29 mouse cellular contexts compared by ENCODE assay signal in genomic region chr14:54628103-54628502, GRCm38 (mm10). TPM values are rescaled to one million over a fixed set of nuclear protein-coding genes. Genes with fewer than 3 reads are reported as not detected.
A peak's percentile ranks its signal among the peaks of the same experiment; 100 is the strongest.
DNase-seq lines count a peak whose midpoint lies in the region; ATAC-seq and TF ChIP-seq lines count a peak whose summit lies in the region.
"Had no signal": no experiment of that assay in that cellular context is flagged by ENCODE, and none has a peak within 500 bp of the region (broad histone marks: within the 10 kb centered on the region; RNA-seq: fewer than 3 reads in every experiment).

No protein-coding gene starts in this region.

- no peak for TF ChIP-seq CTCF in lung, embryonic 14.5 days (IDR thresholded peaks at IDR 0.05; ENCODE audit: low read depth)
- TF ChIP-seq CTCF in thymus, adult 2 months (IDR thresholded peaks at IDR 0.05; ENCODE audit: borderline replicate concordance, control insufficient read depth, extremely low read depth, insufficient read depth, low read length, poor library complexity), result no peak

- H3K9me3 ChIP-seq in lung, embryonic 14.5 days (ENCODE audit: low read depth, low read length), result no peaks in the 10 kb centered on the region
- H3K9me3 ChIP-seq: embryonic facial prominence, embryonic 13.5 days; embryonic facial prominence, embryonic 15.5 days; forebrain, embryonic 10.5 days; forebrain, embryonic 12.5 days had no signal

- no peak overlapping the region for H3K4me3 ChIP-seq in lung, embryonic 14.5 days (ENCODE audit: low read depth, low read length)
- H3K4me3 ChIP-seq in thymus, adult 2 months (ENCODE audit: control insufficient read depth, insufficient read depth, low read length), result no peak overlapping the region
- H3K4me3 ChIP-seq: embryonic facial prominence, embryonic 13.5 days; embryonic facial prominence, embryonic 15.5 days; erythroblast, embryonic 14.5 days; forebrain, embryonic 10.5 days; forebrain, embryonic 12.5 days had no signal

- no peaks in the 10 kb centered on the region for H3K4me1 ChIP-seq in lung, embryonic 14.5 days (ENCODE audit: insufficient read depth)
- H3K4me1 ChIP-seq in thymus, adult 2 months (replicated peaks; ENCODE audit: control insufficient read depth, insufficient read depth, low read length), result no peaks in the 10 kb centered on the region
- H3K4me1 ChIP-seq: embryonic facial prominence, embryonic 15.5 days; forebrain, embryonic 12.5 days had no signal

- ATAC-seq in lung, embryonic 14.5 days (ENCODE audit: insufficient read depth), result no peak
- ATAC-seq in megakaryocyte-erythroid progenitor cell, adult 5-6 weeks (replicated peaks; ENCODE audit: low FRiP score, low TSS enrichment, poor library complexity, severe bottlenecking), result peak; percentile 23; the same call in 1 of the 2 replicates
- ATAC-seq: forebrain, embryonic 14.5 days; forebrain, embryonic 16.5 days had no signal

- H3K36me3 ChIP-seq in lung, embryonic 14.5 days (ENCODE audit: insufficient read depth), result peaks cover 30% of the 10 kb centered on the region
- peaks cover 15% of the 10 kb centered on the region for H3K36me3 ChIP-seq in thymus, adult 2 months (ENCODE audit: control insufficient read depth, insufficient read depth, low read length)

- TF ChIP-seq POLR2A in thymus, adult 2 months (IDR thresholded peaks at IDR 0.05; ENCODE audit: control insufficient read depth, extremely low read depth, insufficient read depth, low read length, poor library complexity), result no peak

- DNase-seq in lung, embryonic 14.5 days, result no peak
- DNase-seq in lung, postnatal 14 days, result no peak
- no peak for DNase-seq in thymus, adult 2 months
- DNase-seq in layer of hippocampus, adult 9-10 months (ENCODE audit: low spot score), result no peak
- DNase-seq: adrenal gland, adult 2 months; adrenal gland, postnatal 10 days; adrenal gland, postnatal 25 days; cerebellum, adult 11 months; cerebellum, adult 18-20 months; cerebellum, adult 8-10 months; cerebellum, adult 9-11 months; cerebellum, postnatal 14 days; cerebellum, postnatal 36 days; embryo, embryonic 11 days had no signal

- 68% methylated on average over 5 of the region's 5 CpGs for WGBS in lung, embryonic 14.5 days
- WGBS in thymus, adult 2 months, result 57% methylated on average over 5 of the region's 5 CpGs

- H3K9ac ChIP-seq in lung, embryonic 14.5 days, result no peak overlapping the region
- H3K9ac ChIP-seq: embryonic facial prominence, embryonic 13.5 days; embryonic facial prominence, embryonic 15.5 days; forebrain, embryonic 12.5 days had no signal

- no peak overlapping the region for H3K4me2 ChIP-seq in lung, embryonic 14.5 days
- H3K4me2 ChIP-seq: embryonic facial prominence, embryonic 13.5 days; embryonic facial prominence, embryonic 15.5 days; forebrain, embryonic 12.5 days had no signal

- 0 out of 2 replicates have a peak overlapping the region, but pooled peaks have one; percentile 18 for H3K27ac ChIP-seq in lung, embryonic 14.5 days (ENCODE audit: low read depth)
- no peak overlapping the region for H3K27ac ChIP-seq in thymus, adult 2 months (ENCODE audit: control insufficient read depth, insufficient read depth, low read length)
- H3K27ac ChIP-seq: embryonic facial prominence, embryonic 13.5 days; embryonic facial prominence, embryonic 15.5 days; forebrain, embryonic 10.5 days; forebrain, embryonic 12.5 days had no signal

- H3K27me3 ChIP-seq in lung, embryonic 14.5 days (ENCODE audit: insufficient read depth, low read length), result no peaks in the 10 kb centered on the region
- H3K27me3 ChIP-seq in thymus, adult 2 months (ENCODE audit: control insufficient read depth, insufficient read depth, low read length), result no peaks in the 10 kb centered on the region
- H3K27me3 ChIP-seq: embryonic facial prominence, embryonic 13.5 days; embryonic facial prominence, embryonic 15.5 days; forebrain, embryonic 12.5 days had no signal

RNA-seq across cellular contexts. Expression of gene Psmb11, which starts 6.9 kb away (rescaled TPM):
- polyA plus RNA-seq in lung, embryonic 14.5 days (2014; fragmentation: Nextera tagmentation; extraction: Ambion mirVana), result not detected in 2 replicates
- total RNA-seq in megakaryocyte-erythroid progenitor cell, adult 5-6 weeks (2014; fragmentation: Nextera tagmentation), result 0.45 TPM in 1 of 2 replicates, not detected in the other
- not detected in 2 replicates for total RNA-seq in megakaryocyte-erythroid progenitor cell, adult 5-6 weeks (2017)
- 67.6 and 92.4 TPM in 2 replicates for polyA plus RNA-seq in thymus, adult 2 months (2012; rRNA removed)
- total RNA-seq: adrenal gland, adult 2 months; adrenal gland, postnatal 10 days; adrenal gland, postnatal 25 days; adrenal gland, postnatal 4 days; common myeloid progenitor, adult 5-6 weeks; ES-E14; MEL had no signal
- polyA plus RNA-seq: adrenal gland, adult 2 months; embryonic facial prominence, embryonic 11.5 days; embryonic facial prominence, embryonic 13.5 days; embryonic facial prominence, embryonic 15.5 days; erythroblast, embryonic 14.5 days; forebrain, embryonic 14.5 days; forebrain, embryonic 16.5 days had no signal

RNA-seq across cellular contexts. Expression of gene Psmb5, which starts 10.3 kb away (rescaled TPM):
- polyA plus RNA-seq in lung, embryonic 14.5 days (2014; fragmentation: Nextera tagmentation; extraction: Ambion mirVana), result 374 and 393 TPM in 2 replicates
- 221 and 258 TPM in 2 replicates for total RNA-seq in megakaryocyte-erythroid progenitor cell, adult 5-6 weeks (2014; fragmentation: Nextera tagmentation)
- 39.5 and 75.5 TPM in 2 replicates for total RNA-seq in megakaryocyte-erythroid progenitor cell, adult 5-6 weeks (2017)
- 239 and 266 TPM in 2 replicates for polyA plus RNA-seq in thymus, adult 2 months (2012; rRNA removed)

RNA-seq across cellular contexts. Expression of gene Gm17606, which starts 12.6 kb away (rescaled TPM):
- polyA plus RNA-seq in lung, embryonic 14.5 days (2014; fragmentation: Nextera tagmentation; extraction: Ambion mirVana), result not detected in 2 replicates
- not detected in 2 replicates for total RNA-seq in megakaryocyte-erythroid progenitor cell, adult 5-6 weeks (2014; fragmentation: Nextera tagmentation)
- total RNA-seq in megakaryocyte-erythroid progenitor cell, adult 5-6 weeks (2017), result not detected in 2 replicates
- not detected in 2 replicates for polyA plus RNA-seq in thymus, adult 2 months (2012; rRNA removed)
- total RNA-seq: adrenal gland, adult 2 months; adrenal gland, postnatal 10 days; adrenal gland, postnatal 25 days; adrenal gland, postnatal 4 days; common myeloid progenitor, adult 5-6 weeks; ES-E14; MEL had no signal
- polyA plus RNA-seq: adrenal gland, adult 2 months; brain, embryonic 14.5 days; C2C12; embryonic facial prominence, embryonic 11.5 days; embryonic facial prominence, embryonic 13.5 days; embryonic facial prominence, embryonic 15.5 days; erythroblast, embryonic 14.5 days; forebrain, embryonic 10.5 days; forebrain, embryonic 12.5 days; forebrain, embryonic 14.5 days had no signal

RNA-seq across cellular contexts. Expression of gene Cdh24, which starts 13.1 kb away (rescaled TPM):
- polyA plus RNA-seq in lung, embryonic 14.5 days (2014; fragmentation: Nextera tagmentation; extraction: Ambion mirVana), result 5.2 and 5.4 TPM in 2 replicates
- total RNA-seq in megakaryocyte-erythroid progenitor cell, adult 5-6 weeks (2014; fragmentation: Nextera tagmentation), result 2.3 and 2.5 TPM in 2 replicates
- total RNA-seq in megakaryocyte-erythroid progenitor cell, adult 5-6 weeks (2017), result 0.15 and 1.7 TPM in 2 replicates
- 138 and 142 TPM in 2 replicates for polyA plus RNA-seq in thymus, adult 2 months (2012; rRNA removed)

RNA-seq across cellular contexts. Expression of gene 4931414P19Rik, which starts 22.3 kb away (rescaled TPM):
- polyA plus RNA-seq in lung, embryonic 14.5 days (2014; fragmentation: Nextera tagmentation; extraction: Ambion mirVana), result 8.3 and 9.4 TPM in 2 replicates
- total RNA-seq in megakaryocyte-erythroid progenitor cell, adult 5-6 weeks (2014; fragmentation: Nextera tagmentation), result 6.2 and 12.7 TPM in 2 replicates
- 2.9 and 7.3 TPM in 2 replicates for total RNA-seq in megakaryocyte-erythroid progenitor cell, adult 5-6 weeks (2017)
- polyA plus RNA-seq in thymus, adult 2 months (2012; rRNA removed), result 8.7 and 9.8 TPM in 2 replicates

Comparison
In these comparisons a context has a peak if more than half of its experiments do, and no peak if none do; other contexts are left out.
1. RNA of gene Psmb11, which starts 6.9 kb away (polyA plus RNA-seq): 67.6 to 92.4 TPM in thymus, adult 2 months; not detected in lung, embryonic 14.5 days; every median in the first group is over 10 times any median in the second.